Mouse (Mus musculus): ENCODE measurements around the gene Pafah1b3. TPM values are rescaled to one million over a fixed set of nuclear protein-coding genes. Genes with fewer than 3 reads are reported as not detected.

Pafah1b3 gene
- polyA plus RNA-seq, 1 experiment from 2014 or later = 142 TPM

- no peak for ATAC-seq (ENCODE audit: insufficient number of reproducible peaks, insufficient read depth, low FRiP score, low read depth)
These were observed 22.8 kb downstream of the Pafah1b3 start for GRCm38 (mm10) chr7:25274996-25275395.

GRCm38 (mm10) chr7:25274571-25274970 lies 23.2 kb downstream of the Pafah1b3 start:
- H3K27ac ChIP-seq (replicated peaks in 1 of 2; ENCODE audit: control insufficient read depth in 1 of 2, insufficient read depth in 1 of 2, low read depth in 2 of 2, low read length in 2 of 2) = no peak overlapping the region
- 62% methylated on average over 5 of the region's 5 CpGs for WGBS

More at GRCm38 (mm10) chr7:25274996-25275395, 22.8 kb downstream of the Pafah1b3 start:
- 88% methylated on average over 3 of the region's 3 CpGs for WGBS
- no peak overlapping the region for H3K4me2 ChIP-seq (ENCODE audit: low read length)
- peaks cover 40% of the 10 kb centered on the region for H3K36me3 ChIP-seq (ENCODE audit: control insufficient read depth, insufficient read depth, low read length)
- no peaks in the 10 kb centered on the region for H3K9me3 ChIP-seq (ENCODE audit: control insufficient read depth, low read length)
- H3K9ac ChIP-seq (ENCODE audit: low read length) = peak overlapping the region; percentile 48
- peak overlapping the region in 1 of 2 experiments; percentile 99; a peak in 1 of 4 replicates for H3K27ac ChIP-seq (replicated peaks in 1 of 2; ENCODE audit: control insufficient read depth in 1 of 2, insufficient read depth in 1 of 2, low read depth in 2 of 2, low read length in 2 of 2)
- H3K4me3 ChIP-seq (ENCODE audit: control insufficient read depth in 1 of 2, insufficient read depth in 1 of 2, low read depth in 1 of 2, low read length in 2 of 2) = no peak overlapping the region
- peaks cover 28 to 47% of the 10 kb centered on the region in 2 experiments for H3K4me1 ChIP-seq (ENCODE audit: control insufficient read depth in 2 of 2, insufficient read depth in 2 of 2, low read length in 2 of 2)
- H3K27me3 ChIP-seq (ENCODE audit: control insufficient read depth, insufficient read depth, low read length) = no peaks in the 10 kb centered on the region

GRCm38 (mm10) chr7:25273259-25274241 lies 24.2 kb downstream of the Pafah1b3 start:
- Histone ChIP-seq H3K4me3 (ENCODE audit: control insufficient read depth in 1 of 2, insufficient read depth in 1 of 2, low read depth in 1 of 2, low read length in 2 of 2) (no peak overlapping the region), H3K27me3 (ENCODE audit: control insufficient read depth, insufficient read depth, low read length) (no peaks in the 10 kb centered on the region), H3K9me3 (ENCODE audit: control insufficient read depth, low read length) (no peaks in the 10 kb centered on the region), H3K9ac (ENCODE audit: low read length) (peak overlapping the region; percentile 48), H3K4me2 (ENCODE audit: low read length) (no peak overlapping the region), H3K36me3 (ENCODE audit: control insufficient read depth, insufficient read depth, low read length) (peaks cover 40% of the 10 kb centered on the region), H3K4me1 (ENCODE audit: control insufficient read depth in 2 of 2, insufficient read depth in 2 of 2, low read length in 2 of 2) (peaks cover 33 to 55% of the 10 kb centered on the region in 2 experiments), H3K27ac (replicated peaks in 1 of 2; ENCODE audit: control insufficient read depth in 1 of 2, insufficient read depth in 1 of 2, low read depth in 2 of 2, low read length in 2 of 2) (no peak overlapping the region)
- WGBS = 82% methylated on average over 22 of the region's 22 CpGs
- no peak for ATAC-seq (ENCODE audit: insufficient number of reproducible peaks, insufficient read depth, low FRiP score, low read depth)

More at GRCm38 (mm10) chr7:25274571-25274970, 23.2 kb downstream of the Pafah1b3 start:
- H3K9ac ChIP-seq (ENCODE audit: low read length) = peak overlapping the region; percentile 48
- H3K4me2 ChIP-seq (ENCODE audit: low read length) = no peak overlapping the region
- no peaks in the 10 kb centered on the region for H3K27me3 ChIP-seq (ENCODE audit: control insufficient read depth, insufficient read depth, low read length)
- H3K4me1 ChIP-seq (ENCODE audit: control insufficient read depth in 2 of 2, insufficient read depth in 2 of 2, low read length in 2 of 2) = peaks cover 27 to 47% of the 10 kb centered on the region in 2 experiments
- no peaks in the 10 kb centered on the region for H3K9me3 ChIP-seq (ENCODE audit: control insufficient read depth, low read length)
- ATAC-seq (ENCODE audit: insufficient number of reproducible peaks, insufficient read depth, low FRiP score, low read depth) = no peak
- H3K4me3 ChIP-seq (ENCODE audit: control insufficient read depth in 1 of 2, insufficient read depth in 1 of 2, low read depth in 1 of 2, low read length in 2 of 2) = no peak overlapping the region
- H3K36me3 ChIP-seq (ENCODE audit: control insufficient read depth, insufficient read depth, low read length) = peaks cover 40% of the 10 kb centered on the region

GRCm38 (mm10) chr7:25272445-25273258 lies 25.1 kb downstream of the Pafah1b3 start:
- H3K27me3 ChIP-seq (ENCODE audit: control insufficient read depth, insufficient read depth, low read length) = no peaks in the 10 kb centered on the region
- WGBS = 78% methylated on average over 36 of the region's 38 CpGs
- H3K27ac ChIP-seq (replicated peaks in 1 of 2; ENCODE audit: control insufficient read depth in 1 of 2, insufficient read depth in 1 of 2, low read depth in 2 of 2, low read length in 2 of 2) = no peak overlapping the region
- H3K9ac ChIP-seq (ENCODE audit: low read length) = no peak overlapping the region
- ATAC-seq (ENCODE audit: insufficient number of reproducible peaks, insufficient read depth, low FRiP score, low read depth) = no peak
- H3K36me3 ChIP-seq (ENCODE audit: control insufficient read depth, insufficient read depth, low read length) = peaks cover 40% of the 10 kb centered on the region
- H3K4me1 ChIP-seq (ENCODE audit: control insufficient read depth in 2 of 2, insufficient read depth in 2 of 2, low read length in 2 of 2) = peaks cover 32 to 52% of the 10 kb centered on the region in 2 experiments
- H3K9me3 ChIP-seq (ENCODE audit: control insufficient read depth, low read length) = no peaks in the 10 kb centered on the region
- H3K4me3 ChIP-seq (ENCODE audit: control insufficient read depth in 1 of 2, insufficient read depth in 1 of 2, low read depth in 1 of 2, low read length in 2 of 2) = no peak overlapping the region
- no peak overlapping the region for H3K4me2 ChIP-seq (ENCODE audit: low read length)

- Histone ChIP-seq H3K27me3 (ENCODE audit: control insufficient read depth, insufficient read depth, low read length) (no peaks in the 10 kb centered on the region), H3K4me3 (ENCODE audit: control insufficient read depth in 1 of 2, insufficient read depth in 1 of 2, low read depth in 1 of 2, low read length in 2 of 2) (no peak overlapping the region), H3K9me3 (ENCODE audit: control insufficient read depth, low read length) (no peaks in the 10 kb centered on the region), H3K36me3 (ENCODE audit: control insufficient read depth, insufficient read depth, low read length) (peaks cover 40% of the 10 kb centered on the region), H3K4me2 (ENCODE audit: low read length) (no peak overlapping the region), H3K4me1 (ENCODE audit: control insufficient read depth in 2 of 2, insufficient read depth in 2 of 2, low read length in 2 of 2) (peaks cover 31 to 49% of the 10 kb centered on the region in 2 experiments), H3K27ac (replicated peaks in 1 of 2; ENCODE audit: control insufficient read depth in 1 of 2, insufficient read depth in 1 of 2, low read depth in 2 of 2, low read length in 2 of 2) (no peak overlapping the region), H3K9ac (ENCODE audit: low read length) (no peak overlapping the region)
- 79% methylated on average over 30 of the region's 30 CpGs for WGBS
- no peak for ATAC-seq (ENCODE audit: insufficient number of reproducible peaks, insufficient read depth, low FRiP score, low read depth)
These were observed 25.9 kb downstream of the Pafah1b3 start for GRCm38 (mm10) chr7:25271651-25272444.

GRCm38 (mm10) chr7:25270652-25271633 lies 26.8 kb downstream of the Pafah1b3 start:
- ATAC-seq (ENCODE audit: insufficient number of reproducible peaks, insufficient read depth, low FRiP score, low read depth) = no peak
- Histone ChIP-seq H3K4me2 (ENCODE audit: low read length) (no peak overlapping the region), H3K9ac (ENCODE audit: low read length) (no peak overlapping the region), H3K36me3 (ENCODE audit: control insufficient read depth, insufficient read depth, low read length) (peaks cover 40% of the 10 kb centered on the region), H3K9me3 (ENCODE audit: control insufficient read depth, low read length) (no peaks in the 10 kb centered on the region), H3K4me1 (ENCODE audit: control insufficient read depth in 2 of 2, insufficient read depth in 2 of 2, low read length in 2 of 2) (peaks cover 27 to 46% of the 10 kb centered on the region in 2 experiments), H3K4me3 (ENCODE audit: control insufficient read depth in 1 of 2, insufficient read depth in 1 of 2, low read depth in 1 of 2, low read length in 2 of 2) (no peak overlapping the region), H3K27me3 (ENCODE audit: control insufficient read depth, insufficient read depth, low read length) (no peaks in the 10 kb centered on the region), H3K27ac (replicated peaks in 1 of 2; ENCODE audit: control insufficient read depth in 1 of 2, insufficient read depth in 1 of 2, low read depth in 2 of 2, low read length in 2 of 2) (no peak overlapping the region)
- 86% methylated on average over 35 of the region's 35 CpGs for WGBS

Measured in heart, embryonic 14.5 days (tissue).